Mouse (Mus musculus) bone marrow, adult 2 months (tissue): ENCODE measurements at regions not wholly inside any gene's neighbourhood (a gene's known extent, or its start where the extent isn't known, plus 50 kb on each side); places are given as distances from the start of the nearest gene placed in this dataset.

ENCODE experiments used
- CTCF ChIP-seq: fragments of 200-500 bp; IDR thresholded peaks from 2 replicates; pipeline ENCODE4 v1.5.1; 2011; ENCODE audit warnings: low read length, control low read depth; ENCODE audit not compliant: control insufficient read depth, insufficient read depth
- POLR2A ChIP-seq: fragments of 200-500 bp; IDR thresholded peaks from 2 replicates; pipeline ENCODE4 v1.6.1; 2011; ENCODE audit warnings: low read depth, mild to moderate bottlenecking, control low read depth, low read length, borderline replicate concordance; ENCODE audit not compliant: control insufficient read depth

DNA sequence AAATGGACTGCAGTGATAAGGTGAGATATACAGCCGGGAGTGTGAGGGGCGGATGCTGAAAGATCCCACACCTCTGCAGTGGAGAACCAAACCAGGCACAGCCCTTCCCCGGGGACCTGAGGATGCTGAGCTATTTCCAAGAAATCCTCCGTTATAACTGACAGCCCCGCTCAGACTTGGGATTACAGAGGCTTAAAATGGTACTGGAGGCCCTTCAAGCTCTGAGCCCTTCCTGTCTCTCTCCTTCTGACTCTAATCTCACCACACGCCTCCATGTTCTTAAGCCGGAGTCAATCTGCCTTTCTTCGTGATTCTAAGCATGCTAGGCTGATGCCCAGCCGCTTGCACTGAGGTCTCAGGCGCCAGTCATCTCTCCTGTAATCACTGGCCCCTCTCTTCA, 221.5 kb downstream of the 3100002H09Rik start:
- TF ChIP-seq CTCF (no peak), POLR2A (no peak)
